Mouse (Mus musculus) CH12.LX (cell line): Measurements from ENCODE around the gene Lca5l. TPM values are rescaled to one million over a fixed set of nuclear protein-coding genes. Genes with fewer than 3 reads are reported as not detected.

Source experiments
- DNase-seq: peaks from one replicate; pipeline ENCODE4 v3.0.0-alpha.2; 2013; ENCODE audit errors: extremely low read depth
- H3K27ac ChIP-seq: 2 replicates; pipeline ENCODE4 v1.5.1; 2012; ENCODE audit warnings: low read depth, mild to moderate bottlenecking, control low read depth, moderate library complexity; ENCODE audit not compliant: insufficient read depth
- H3K27me3 ChIP-seq: replicated peaks from 2 replicates; pipeline ENCODE3; 2012; ENCODE audit warnings: inconsistent platforms
- H3K36me3 ChIP-seq, 2 experiments: replicated peaks in 1 of 2; 2 replicates each; pipeline versions ENCODE3 to v1.6.1; 2012; ENCODE audit warnings: inconsistent platforms in 1 of 2, low read length in 1 of 2, mild to moderate bottlenecking in 1 of 2, mixed read lengths in 1 of 2, moderate library complexity in 1 of 2; ENCODE audit not compliant: control insufficient read depth in 1 of 2, insufficient read depth in 1 of 2
- H3K4me1 ChIP-seq, 2 experiments: 2 replicates each; pipeline ENCODE4 v1.6.1; 2012; ENCODE audit warnings: inconsistent platforms in 1 of 2, moderate library complexity in 1 of 2; ENCODE audit not compliant: insufficient read depth in 2 of 2, control insufficient read depth in 1 of 2
- H3K4me2 ChIP-seq: 2 replicates; pipeline ENCODE4 v1.6.1; 2012; ENCODE audit warnings: low read depth, mild to moderate bottlenecking, control low read depth; ENCODE audit not compliant: poor library complexity, insufficient read depth, severe bottlenecking
- H3K4me3 ChIP-seq, 3 experiments: fragments of 150-350 bp in 1 of 3; sonication (generic) in 1 of 3; replicated peaks in 1 of 3; 2 replicates each; pipeline versions ENCODE3 to v1.5.1; 2011 to 2012; ENCODE audit warnings: low read depth in 2 of 3, low read length in 2 of 3, mild to moderate bottlenecking in 2 of 3, moderate library complexity in 2 of 3, control low read depth in 1 of 3, improper control_type of control experiment in 1 of 3, inconsistent platforms in 1 of 3, mixed read lengths in 1 of 3; ENCODE audit not compliant: poor library complexity in 1 of 3
- H3K79me2 ChIP-seq: replicated peaks from 2 replicates; pipeline ENCODE4 v1.6.1; 2012; ENCODE audit warnings: mild to moderate bottlenecking, moderate library complexity; ENCODE audit not compliant: control insufficient read depth, poor library complexity, insufficient read depth, severe bottlenecking; ENCODE audit errors: extremely low read depth
- H3K9ac ChIP-seq: 2 replicates; pipeline ENCODE4 v1.6.1; 2012; ENCODE audit warnings: low read depth, mild to moderate bottlenecking, control low read depth, moderate library complexity; ENCODE audit not compliant: insufficient read depth
- H3K9me3 ChIP-seq: replicated peaks from 2 replicates; pipeline ENCODE3; 2012; ENCODE audit warnings: low read length, inconsistent platforms, mixed read lengths
- E2F4 ChIP-seq: IDR thresholded peaks from 2 replicates; pipeline ENCODE4 v1.6.1; 2011; ENCODE audit warnings: low read depth, low read length, improper control_type of control experiment; ENCODE audit not compliant: insufficient replicate concordance
- ELF1 ChIP-seq: IDR thresholded peaks from 2 replicates; pipeline ENCODE4 v1.6.1; 2014; ENCODE audit warnings: low read depth, mild to moderate bottlenecking, inconsistent platforms, low read length, improper control_type of control experiment
- IRF4 ChIP-seq: IDR thresholded peaks from 2 replicates; pipeline ENCODE4 v1.6.1; 2014; ENCODE audit warnings: low read depth, mild to moderate bottlenecking, inconsistent platforms, low read length, improper control_type of control experiment
- JUN ChIP-seq: IDR thresholded peaks from 2 replicates; pipeline ENCODE4 v1.6.1; 2011; ENCODE audit warnings: low read depth, mild to moderate bottlenecking, low read length, improper control_type of control experiment, moderate library complexity; ENCODE audit not compliant: insufficient read depth
- JUND ChIP-seq: conservative IDR thresholded peaks from 2 replicates; pipeline ENCODE4 v1.6.1; 2011; ENCODE audit warnings: low read depth, low read length, improper control_type of control experiment
- KAT2A ChIP-seq: IDR thresholded peaks from 2 replicates; pipeline ENCODE4 v1.6.1; 2012; ENCODE audit warnings: low read length, improper control_type of control experiment, inconsistent platforms; ENCODE audit not compliant: insufficient replicate concordance
- MAX ChIP-seq: IDR thresholded peaks from 2 replicates; pipeline ENCODE4 v1.6.1; 2011; ENCODE audit warnings: low read length, improper control_type of control experiment
- MEF2A ChIP-seq: IDR thresholded peaks from 2 replicates; pipeline ENCODE4 v1.6.1; 2014; ENCODE audit warnings: low read depth, mild to moderate bottlenecking, inconsistent platforms, low read length, improper control_type of control experiment, borderline replicate concordance
- MXI1 ChIP-seq: IDR thresholded peaks from 2 replicates; pipeline ENCODE4 v1.6.1; 2011; ENCODE audit warnings: mild to moderate bottlenecking, low read depth, low read length, improper control_type of control experiment
- NELFE ChIP-seq: IDR thresholded peaks from 2 replicates; pipeline ENCODE4 v1.6.1; 2011; ENCODE audit warnings: low read depth, low read length, improper control_type of control experiment
- POLR2A ChIP-seq: IDR thresholded peaks from 2 replicates; pipeline ENCODE4 v1.6.1; 2011; ENCODE audit warnings: low read depth, mild to moderate bottlenecking, improper control_type of control experiment, low read length
- SIN3A ChIP-seq: IDR thresholded peaks from 2 replicates; pipeline ENCODE4 v1.6.1; 2012; ENCODE audit warnings: low read length, improper control_type of control experiment, inconsistent platforms
- SMC3 ChIP-seq: IDR thresholded peaks from 2 replicates; pipeline ENCODE4 v1.6.1; 2011; ENCODE audit warnings: low read depth, low read length, improper control_type of control experiment
- TBP ChIP-seq: conservative IDR thresholded peaks from 2 replicates; pipeline ENCODE4 v1.6.1; 2011; ENCODE audit warnings: low read depth, low read length, improper control_type of control experiment
- UBTF ChIP-seq: IDR thresholded peaks from 2 replicates; pipeline ENCODE4 v1.6.1; 2012; ENCODE audit warnings: low read depth, mild to moderate bottlenecking, inconsistent platforms, low read length, improper control_type of control experiment, moderate library complexity
- USF1 ChIP-seq: IDR thresholded peaks from 2 replicates; pipeline ENCODE4 v1.6.1; 2014; ENCODE audit warnings: low read depth, mild to moderate bottlenecking, inconsistent platforms, low read length, improper control_type of control experiment
- USF2 ChIP-seq: conservative IDR thresholded peaks from 2 replicates; pipeline ENCODE4 v1.6.1; 2011; ENCODE audit warnings: low read depth, low read length, improper control_type of control experiment
- ZC3H11A ChIP-seq: IDR thresholded peaks from 2 replicates; pipeline ENCODE4 v1.6.1; 2012; ENCODE audit warnings: low read depth, mild to moderate bottlenecking, inconsistent platforms, low read length, improper control_type of control experiment
- ZKSCAN1 ChIP-seq: IDR thresholded peaks from 2 replicates; pipeline ENCODE4 v1.6.1; 2012; ENCODE audit warnings: low read depth, inconsistent platforms, low read length, improper control_type of control experiment, borderline replicate concordance
- ZMIZ1 ChIP-seq: IDR thresholded peaks from 2 replicates; pipeline ENCODE4 v1.6.1; 2012; ENCODE audit warnings: low read depth, mild to moderate bottlenecking, inconsistent platforms, low read length, improper control_type of control experiment
- dilution Hi-C: fragments of 300-500 bp; cut with MboI; formaldehyde crosslinking; loops from 2 replicates; pipeline ENCODE4 v1.14.3; 2020; ENCODE audit warnings: low sequenced_read_pairs; ENCODE audit not compliant: extremely low pct_unique_long_range_greater_than_20kb, extremely low pct_ligation_motif_present
- in situ Hi-C: fragments of 300-500 bp; cut with MboI; formaldehyde crosslinking; loops from 3 replicates; pipeline ENCODE4 v1.14.3; 2019; ENCODE audit warnings: low sequenced_read_pairs, low pct_ligation_motif_present, low pct_unique_long_range_greater_than_20kb, mixed read lengths
- polyA plus RNA-seq: library from polyadenylated mRNA; unstranded; fragments of >175 nt; gene quantifications from 2 replicates; pipeline ENCODE4 v1.2.1, GENCODE M21; 2012; ENCODE audit warnings: low read depth; ENCODE audit not compliant: insufficient read length
- total RNA-seq, 2 experiments: library from RNA; depleted of rRNA; stranded (reverse); fragments of 300-350 nt in 1 of 2; fragments of >200 nt in 1 of 2; gene quantifications; 2 replicates each; pipeline ENCODE4 v1.2.3; 2012 to 2014

Lca5l gene
- total and polyA plus RNA-seq, 3 experiments, result 0.04 to 0.33 TPM; not detected in 1

DNA sequence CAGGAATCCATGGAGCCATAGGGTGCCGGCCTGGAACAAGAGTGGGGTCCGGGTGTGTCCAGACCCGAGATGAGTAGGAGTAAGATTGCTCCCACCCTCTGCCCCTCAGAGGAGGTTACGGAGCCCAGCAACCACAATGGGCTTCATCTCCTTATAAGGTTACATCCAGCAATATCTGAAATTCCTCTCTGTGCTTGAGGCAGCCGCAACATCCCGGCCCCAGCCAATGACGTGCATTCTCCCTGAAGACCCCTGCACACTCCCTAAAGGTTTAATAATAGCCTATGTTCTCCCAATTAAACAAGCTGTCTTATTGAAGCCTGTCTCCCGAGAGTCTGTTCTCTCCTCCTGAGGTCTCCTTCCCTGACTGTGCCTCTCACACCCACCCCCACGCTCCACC lies 42.8 kb downstream of the Lca5l start:
- H3K4me3 ChIP-seq, result no peak overlapping the region
- DNase-seq, result no peak
- H3K79me2 ChIP-seq, result peaks cover 13% of the 10 kb centered on the region
- H3K4me2 ChIP-seq, result no peak overlapping the region
- TF ChIP-seq ZMIZ1 (no peak), E2F4 (no peak), NELFE (no peak), POLR2A (no peak), TBP (no peak), UBTF (no peak), ZC3H11A (no peak), IRF4 (no peak), USF2 (no peak), JUN (no peak), ELF1 (no peak), JUND (no peak), SIN3A (no peak), ZKSCAN1 (no peak), MXI1 (no peak), MAX (no peak), MEF2A (no peak), USF1 (no peak), SMC3 (no peak)
- in situ Hi-C loops, result no loop called here
- no peaks in the 10 kb centered on the region for H3K9me3 ChIP-seq
- peaks cover 13 to 30% of the 10 kb centered on the region in 2 experiments for H3K4me1 ChIP-seq
- no peak overlapping the region for H3K27ac ChIP-seq
- H3K36me3 ChIP-seq, result peaks cover 17 to 70% of the 10 kb centered on the region in 2 experiments
- no peaks in the 10 kb centered on the region for H3K27me3 ChIP-seq
- no peak overlapping the region for H3K9ac ChIP-seq
- dilution Hi-C loops, result no loop called here

DNA sequence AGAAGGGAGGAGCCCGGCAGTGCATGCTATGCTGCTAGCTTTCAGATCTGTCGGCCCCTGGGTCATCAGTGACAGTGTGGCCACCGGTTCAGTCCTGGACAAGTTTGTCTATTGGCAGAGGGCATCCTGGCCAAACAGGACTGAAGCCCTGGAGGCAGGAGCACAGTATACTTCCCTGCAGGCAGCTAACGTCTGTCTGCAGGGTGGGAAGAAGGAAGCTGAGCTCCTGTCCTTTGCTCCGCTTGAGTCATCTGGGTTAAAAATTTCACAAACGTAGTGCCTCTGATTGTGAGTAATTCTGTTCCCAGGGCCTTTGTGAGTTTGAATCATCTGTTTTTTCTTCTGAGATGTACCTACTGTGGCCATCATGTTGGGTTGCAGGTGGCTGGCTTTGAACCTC lies 43.2 kb downstream of the Lca5l start:
- Histone ChIP-seq H3K9me3 (no peaks in the 10 kb centered on the region), H3K79me2 (peaks cover 13% of the 10 kb centered on the region), H3K4me1 (peaks cover 13 to 30% of the 10 kb centered on the region in 2 experiments), H3K27me3 (no peaks in the 10 kb centered on the region), H3K4me3 (no peak overlapping the region), H3K36me3 (peaks cover 14 to 65% of the 10 kb centered on the region in 2 experiments), H3K27ac (no peak overlapping the region), H3K4me2 (no peak overlapping the region), H3K9ac (no peak overlapping the region)
- DNase-seq, result no peak
- in situ Hi-C loops (no loop called here), dilution Hi-C loops (no loop called here)
- TF ChIP-seq KAT2A, result no peak
